Mouse (Mus musculus): ENCODE measurements at regions not wholly inside any gene's neighbourhood (a gene's known extent, or its start where the extent isn't known, plus 50 kb on each side); places are given as distances from the start of the nearest gene placed in this dataset.

GRCm38 (mm10) chr17:52448701-52449100, 153.8 kb upstream of the Kcnh8 start:
- Histone ChIP-seq H3K9ac (ENCODE audit: low read depth, poor library complexity, severe bottlenecking) (no peak overlapping the region), H3K9me3 (replicated peaks; ENCODE audit: control insufficient read depth, insufficient read depth, low read length, poor library complexity, severe bottlenecking) (no peaks in the 10 kb centered on the region), H3K27me3 (ENCODE audit: control insufficient read depth, insufficient read depth, low read length, poor library complexity, severe bottlenecking) (no peaks in the 10 kb centered on the region), H3K36me3 (ENCODE audit: control insufficient read depth, insufficient read depth, low read length, poor library complexity, severe bottlenecking) (no peaks in the 10 kb centered on the region), H3K27ac (ENCODE audit: insufficient read depth, low read length) (no peak overlapping the region), H3K4me1 (ENCODE audit: control insufficient read depth, insufficient read depth, low read length) (no peaks in the 10 kb centered on the region), H3K4me3 (ENCODE audit: low read depth, low read length) (no peak overlapping the region)
- no peak for TF ChIP-seq EP300 (IDR thresholded peaks at IDR 0.05; ENCODE audit: insufficient read depth, low read depth, low read length)
- no peak for TF ChIP-seq POLR2A (IDR thresholded peaks at IDR 0.05; ENCODE audit: insufficient read depth, low read length)
- no peak for TF ChIP-seq CTCF (IDR thresholded peaks at IDR 0.05; ENCODE audit: low read depth, low read length)

DNA sequence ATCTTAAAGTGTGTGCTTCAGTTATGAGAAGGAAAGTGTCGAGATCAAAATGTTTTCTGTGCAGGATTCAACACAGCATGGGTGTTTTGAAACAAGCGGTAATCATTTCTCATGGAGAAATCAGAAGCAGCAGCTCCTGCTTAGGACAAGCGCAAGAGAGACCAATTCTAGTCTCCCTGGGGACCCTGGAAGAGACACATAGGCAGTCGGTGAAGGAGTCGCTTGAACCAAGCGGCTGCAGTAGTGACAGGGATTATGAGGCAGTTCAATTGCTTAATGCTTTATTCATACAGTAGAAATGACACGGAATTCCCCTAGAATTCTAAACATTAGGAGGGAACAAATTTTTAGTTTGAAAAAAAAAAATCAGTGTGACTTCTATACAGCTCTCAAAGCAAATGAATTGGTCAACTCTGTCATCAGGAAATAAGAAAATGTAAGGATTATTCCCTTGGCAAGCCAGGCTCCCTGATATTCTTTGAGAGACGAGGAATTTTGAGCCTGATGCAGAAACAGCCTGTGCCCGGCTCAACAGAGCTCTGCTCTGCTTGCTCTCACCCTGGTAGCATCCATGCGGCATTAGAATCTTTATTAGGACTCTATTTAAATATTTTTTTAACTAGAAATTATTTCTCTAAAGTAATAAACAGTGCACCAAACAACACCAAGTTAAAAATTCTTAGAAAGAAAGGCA, 143.1 kb upstream of the Kcnh8 start:
- Histone ChIP-seq H3K4me1 (ENCODE audit: control insufficient read depth, insufficient read depth, low read length) (no peaks in the 10 kb centered on the region), H3K36me3 (ENCODE audit: control insufficient read depth, insufficient read depth, low read length, poor library complexity, severe bottlenecking) (no peaks in the 10 kb centered on the region), H3K27ac (ENCODE audit: insufficient read depth, low read length) (no peak overlapping the region), H3K9me3 (replicated peaks; ENCODE audit: control insufficient read depth, insufficient read depth, low read length, poor library complexity, severe bottlenecking) (no peaks in the 10 kb centered on the region), H3K27me3 (ENCODE audit: control insufficient read depth, insufficient read depth, low read length, poor library complexity, severe bottlenecking) (no peaks in the 10 kb centered on the region), H3K9ac (ENCODE audit: low read depth, poor library complexity, severe bottlenecking) (no peak overlapping the region), H3K4me3 (ENCODE audit: low read depth, low read length) (no peak overlapping the region)
- TF ChIP-seq CTCF (IDR thresholded peaks at IDR 0.05; ENCODE audit: low read depth, low read length) (no peak), POLR2A (IDR thresholded peaks at IDR 0.05; ENCODE audit: insufficient read depth, low read length) (no peak), EP300 (IDR thresholded peaks at IDR 0.05; ENCODE audit: insufficient read depth, low read depth, low read length) (no peak)

GRCm38 (mm10) chr17:52459997-52460387, 142.5 kb upstream of the Kcnh8 start:
- no peak overlapping the region for H3K27ac ChIP-seq (ENCODE audit: insufficient read depth, low read length)
- H3K4me1 ChIP-seq (ENCODE audit: control insufficient read depth, insufficient read depth, low read length): no peaks in the 10 kb centered on the region
- H3K36me3 ChIP-seq (ENCODE audit: control insufficient read depth, insufficient read depth, low read length, poor library complexity, severe bottlenecking): no peaks in the 10 kb centered on the region
- no peaks in the 10 kb centered on the region for H3K27me3 ChIP-seq (ENCODE audit: control insufficient read depth, insufficient read depth, low read length, poor library complexity, severe bottlenecking)
- H3K9me3 ChIP-seq (replicated peaks; ENCODE audit: control insufficient read depth, insufficient read depth, low read length, poor library complexity, severe bottlenecking): no peaks in the 10 kb centered on the region
- H3K4me3 ChIP-seq (ENCODE audit: low read depth, low read length): no peak overlapping the region
- H3K9ac ChIP-seq (ENCODE audit: low read depth, poor library complexity, severe bottlenecking): no peak overlapping the region
- TF ChIP-seq EP300 (IDR thresholded peaks at IDR 0.05; ENCODE audit: insufficient read depth, low read depth, low read length) (no peak), POLR2A (IDR thresholded peaks at IDR 0.05; ENCODE audit: insufficient read depth, low read length) (no peak), CTCF (IDR thresholded peaks at IDR 0.05; ENCODE audit: low read depth, low read length) (no peak)

DNA sequence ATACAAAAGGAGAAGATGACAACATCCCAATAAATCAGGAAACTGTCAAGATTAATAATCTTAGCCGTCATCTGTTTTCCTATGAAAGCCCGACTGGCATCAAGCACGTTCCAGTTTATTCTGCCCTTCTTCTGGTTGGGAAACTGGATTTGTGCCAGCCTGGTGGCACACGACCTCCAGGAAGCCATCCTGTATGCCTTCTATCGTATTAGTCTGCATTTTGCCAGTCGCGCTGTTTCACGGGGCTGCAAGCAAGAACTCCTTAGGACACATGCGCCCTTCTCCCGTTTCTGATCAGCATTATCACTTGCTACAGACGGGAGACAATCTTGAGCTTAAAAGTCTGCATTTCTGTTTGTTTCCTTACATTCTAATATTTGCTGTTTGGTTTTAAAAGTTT, 141.2 kb upstream of the Kcnh8 start:
- H3K36me3 ChIP-seq (ENCODE audit: control insufficient read depth, insufficient read depth, low read length, poor library complexity, severe bottlenecking): no peaks in the 10 kb centered on the region
- H3K9me3 ChIP-seq (replicated peaks; ENCODE audit: control insufficient read depth, insufficient read depth, low read length, poor library complexity, severe bottlenecking): no peaks in the 10 kb centered on the region
- no peak for TF ChIP-seq EP300 (IDR thresholded peaks at IDR 0.05; ENCODE audit: insufficient read depth, low read depth, low read length)
- no peak for TF ChIP-seq CTCF (IDR thresholded peaks at IDR 0.05; ENCODE audit: low read depth, low read length)
- TF ChIP-seq POLR2A (IDR thresholded peaks at IDR 0.05; ENCODE audit: insufficient read depth, low read length): no peak
- H3K9ac ChIP-seq (ENCODE audit: low read depth, poor library complexity, severe bottlenecking): no peak overlapping the region
- no peaks in the 10 kb centered on the region for H3K4me1 ChIP-seq (ENCODE audit: control insufficient read depth, insufficient read depth, low read length)
- no peak overlapping the region for H3K27ac ChIP-seq (ENCODE audit: insufficient read depth, low read length)
- H3K27me3 ChIP-seq (ENCODE audit: control insufficient read depth, insufficient read depth, low read length, poor library complexity, severe bottlenecking): no peaks in the 10 kb centered on the region
- no peak overlapping the region for H3K4me3 ChIP-seq (ENCODE audit: low read depth, low read length)

- no peaks in the 10 kb centered on the region for H3K27me3 ChIP-seq (ENCODE audit: control insufficient read depth, insufficient read depth, low read length, poor library complexity, severe bottlenecking)
- H3K4me3 ChIP-seq (ENCODE audit: low read depth, low read length): no peak overlapping the region
- H3K27ac ChIP-seq (ENCODE audit: insufficient read depth, low read length): no peak overlapping the region
- no peaks in the 10 kb centered on the region for H3K36me3 ChIP-seq (ENCODE audit: control insufficient read depth, insufficient read depth, low read length, poor library complexity, severe bottlenecking)
- no peaks in the 10 kb centered on the region for H3K4me1 ChIP-seq (ENCODE audit: control insufficient read depth, insufficient read depth, low read length)
- TF ChIP-seq EP300 (IDR thresholded peaks at IDR 0.05; ENCODE audit: insufficient read depth, low read depth, low read length) (no peak), CTCF (IDR thresholded peaks at IDR 0.05; ENCODE audit: low read depth, low read length) (peak; percentile 13), POLR2A (IDR thresholded peaks at IDR 0.05; ENCODE audit: insufficient read depth, low read length) (no peak)
- H3K9ac ChIP-seq (ENCODE audit: low read depth, poor library complexity, severe bottlenecking): no peak overlapping the region
- no peaks in the 10 kb centered on the region for H3K9me3 ChIP-seq (replicated peaks; ENCODE audit: control insufficient read depth, insufficient read depth, low read length, poor library complexity, severe bottlenecking)
Measured at GRCm38 (mm10) chr17:52461709-52462141, 140.8 kb upstream of the Kcnh8 start.

- no peaks in the 10 kb centered on the region for H3K36me3 ChIP-seq (ENCODE audit: control insufficient read depth, insufficient read depth, low read length, poor library complexity, severe bottlenecking)
- no peak overlapping the region for H3K27ac ChIP-seq (ENCODE audit: insufficient read depth, low read length)
- no peaks in the 10 kb centered on the region for H3K4me1 ChIP-seq (ENCODE audit: control insufficient read depth, insufficient read depth, low read length)
- no peak for TF ChIP-seq EP300 (IDR thresholded peaks at IDR 0.05; ENCODE audit: insufficient read depth, low read depth, low read length)
- TF ChIP-seq POLR2A (IDR thresholded peaks at IDR 0.05; ENCODE audit: insufficient read depth, low read length): no peak
- no peak for TF ChIP-seq CTCF (IDR thresholded peaks at IDR 0.05; ENCODE audit: low read depth, low read length)
- H3K4me3 ChIP-seq (ENCODE audit: low read depth, low read length): no peak overlapping the region
- H3K27me3 ChIP-seq (ENCODE audit: control insufficient read depth, insufficient read depth, low read length, poor library complexity, severe bottlenecking): no peaks in the 10 kb centered on the region
- H3K9ac ChIP-seq (ENCODE audit: low read depth, poor library complexity, severe bottlenecking): no peak overlapping the region
- no peaks in the 10 kb centered on the region for H3K9me3 ChIP-seq (replicated peaks; ENCODE audit: control insufficient read depth, insufficient read depth, low read length, poor library complexity, severe bottlenecking)
Measured at GRCm38 (mm10) chr17:52462361-52462760, 140.1 kb upstream of the Kcnh8 start.
